Mouse (Mus musculus): ENCODE data around the gene Erbin. TPM values are rescaled to one million over a fixed set of nuclear protein-coding genes. Genes with fewer than 3 reads are reported as not detected.

Gene Erbin
- polyA plus RNA-seq, 1 experiment = 9.4 TPM

- TF ChIP-seq GATA1 (IDR thresholded peaks at IDR 0.05; ENCODE audit: low read length) = no peak
Observed at GRCm38 (mm10) chr13:103920933-103921830, 868 bp upstream of the Erbin start.

GRCm38 (mm10) chr13:103919956-103920260 is 406 bp downstream of the Erbin start:
- TF ChIP-seq GATA1 (IDR thresholded peaks at IDR 0.05; ENCODE audit: low read length) = no peak

DNA sequence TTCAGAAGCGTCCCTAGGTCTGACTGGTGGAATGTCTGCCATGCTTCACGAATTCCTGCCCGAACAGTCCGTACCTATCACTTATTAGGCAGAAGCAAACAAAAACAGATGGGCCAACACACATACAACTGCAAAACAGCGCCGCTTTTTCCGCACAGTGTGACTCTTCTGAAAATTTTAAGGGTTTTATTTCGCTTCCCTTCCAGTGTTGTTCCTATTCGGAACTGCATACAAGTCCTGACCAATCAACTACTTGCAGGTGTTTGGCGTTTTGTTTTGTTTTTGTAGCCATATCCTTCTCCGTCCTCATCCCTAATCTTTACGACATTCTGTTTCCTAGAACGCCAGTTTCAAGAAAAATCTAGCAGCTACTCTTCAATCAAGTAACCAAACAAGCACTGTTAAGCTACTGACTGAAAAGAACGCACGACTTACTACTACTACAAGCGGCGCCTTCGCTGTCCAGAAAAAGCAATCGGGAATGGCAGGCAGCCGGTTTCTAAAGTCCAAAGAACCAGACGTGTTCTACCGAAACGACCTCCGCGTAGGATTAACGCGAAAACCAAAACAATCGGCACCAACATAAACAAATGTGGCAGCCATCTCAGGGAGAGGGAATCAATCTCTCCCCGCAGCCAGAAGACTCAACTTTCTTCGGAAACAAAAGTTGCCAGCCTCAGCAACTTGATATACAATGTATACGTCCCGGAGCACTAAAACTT is 919 bp downstream of the Erbin start:
- TF ChIP-seq GATA1 (IDR thresholded peaks at IDR 0.05; ENCODE audit: low read length) = no peak

DNA sequence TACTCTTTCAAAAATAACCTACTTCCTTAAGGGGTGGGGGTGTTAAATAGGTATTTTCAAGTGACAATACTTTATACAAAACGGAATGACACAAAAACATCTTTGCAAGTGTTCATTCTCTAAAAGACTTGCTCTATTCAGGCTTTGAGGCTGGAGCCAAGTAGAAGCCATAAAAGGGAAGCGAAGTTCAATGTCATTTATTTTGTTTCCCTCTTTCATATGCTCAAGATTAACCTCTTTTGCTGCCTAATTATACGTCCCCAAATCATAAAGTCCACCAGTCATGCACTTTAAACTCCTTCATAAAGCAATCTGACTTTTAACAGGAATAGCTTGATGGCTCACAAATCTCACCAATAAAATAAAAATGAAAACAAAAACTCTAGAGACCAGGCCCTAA is 1.9 kb downstream of the Erbin start:
- TF ChIP-seq GATA1 (IDR thresholded peaks at IDR 0.05; ENCODE audit: low read length) = no peak

DNA sequence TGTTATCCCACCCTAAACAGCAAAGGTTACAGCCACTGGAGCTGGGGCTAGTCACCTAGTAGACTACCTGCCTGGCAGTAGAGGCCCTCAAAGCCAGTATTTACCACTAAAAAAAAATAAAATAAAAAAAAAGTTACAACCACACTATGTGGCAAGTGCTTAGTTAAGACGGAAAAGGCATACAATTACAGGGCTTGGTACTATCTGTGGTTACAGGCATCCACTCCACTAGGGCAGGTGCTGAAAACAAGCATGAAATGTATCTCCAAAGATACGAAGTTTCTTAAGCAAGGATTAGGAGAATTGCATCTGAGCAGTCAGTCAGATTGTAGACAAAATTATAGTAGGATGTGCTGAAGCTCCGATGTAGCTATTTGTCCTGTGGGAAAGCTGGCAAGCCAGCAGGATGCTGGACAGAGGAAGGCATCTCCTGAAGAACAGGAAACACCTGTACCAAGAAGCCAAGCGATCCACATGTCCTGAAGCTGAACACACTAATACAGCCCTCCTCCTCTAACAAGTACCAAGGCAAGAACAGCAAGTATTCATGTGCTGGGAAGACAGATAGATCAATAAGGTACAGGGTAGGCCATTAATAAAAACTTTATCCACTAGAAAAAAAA is 6.1 kb downstream of the Erbin start:
- no peak for TF ChIP-seq GATA1 (IDR thresholded peaks at IDR 0.05; ENCODE audit: low read length)

DNA sequence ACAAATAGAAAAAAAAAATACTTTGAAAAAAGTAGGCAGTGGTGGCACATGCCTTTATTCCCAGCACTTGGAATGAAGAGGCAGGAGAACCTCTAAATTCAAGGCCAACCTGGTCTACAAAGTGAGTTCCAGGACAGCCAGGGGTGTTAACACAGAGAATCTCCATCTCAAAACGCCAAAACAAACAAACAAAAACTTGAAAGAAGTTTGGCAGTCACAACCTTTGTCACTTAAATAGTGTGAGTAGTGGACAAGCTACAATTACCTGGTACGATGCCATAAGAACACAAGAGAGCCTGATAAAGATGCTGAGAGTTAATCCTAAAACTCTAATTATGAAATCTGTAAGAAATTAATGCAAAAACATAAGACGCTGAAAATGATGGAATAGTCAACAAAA is 8.0 kb downstream of the Erbin start:
- no peak for TF ChIP-seq GATA1 (IDR thresholded peaks at IDR 0.05; ENCODE audit: low read length)

DNA sequence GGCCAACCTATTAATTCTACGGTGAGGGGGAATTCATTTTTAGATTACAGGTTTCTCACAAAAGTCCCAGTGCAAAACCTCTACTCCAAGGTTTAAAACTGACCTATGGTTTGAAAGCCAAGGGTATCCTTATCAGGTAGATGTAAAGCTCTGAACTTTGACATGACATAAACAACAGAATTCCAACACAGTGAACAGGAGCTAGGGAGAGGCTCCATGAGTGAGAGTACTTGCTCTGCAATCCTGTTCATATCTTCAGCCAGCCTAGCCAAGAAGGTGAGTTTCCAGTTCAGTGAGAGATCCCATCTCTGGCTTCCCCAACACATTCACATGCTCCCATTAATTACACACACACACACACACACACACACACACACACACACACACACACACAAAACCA is 9.7 kb downstream of the Erbin start:
- TF ChIP-seq GATA1 (IDR thresholded peaks at IDR 0.05; ENCODE audit: low read length) = no peak

- no peak for TF ChIP-seq GATA1 (IDR thresholded peaks at IDR 0.05; ENCODE audit: low read length)
Observed at GRCm38 (mm10) chr13:103909894-103910293, 10.4 kb downstream of the Erbin start.

- no peak for TF ChIP-seq GATA1 (IDR thresholded peaks at IDR 0.05; ENCODE audit: low read length)
Observed at GRCm38 (mm10) chr13:103900015-103900414, 20.3 kb downstream of the Erbin start.

DNA sequence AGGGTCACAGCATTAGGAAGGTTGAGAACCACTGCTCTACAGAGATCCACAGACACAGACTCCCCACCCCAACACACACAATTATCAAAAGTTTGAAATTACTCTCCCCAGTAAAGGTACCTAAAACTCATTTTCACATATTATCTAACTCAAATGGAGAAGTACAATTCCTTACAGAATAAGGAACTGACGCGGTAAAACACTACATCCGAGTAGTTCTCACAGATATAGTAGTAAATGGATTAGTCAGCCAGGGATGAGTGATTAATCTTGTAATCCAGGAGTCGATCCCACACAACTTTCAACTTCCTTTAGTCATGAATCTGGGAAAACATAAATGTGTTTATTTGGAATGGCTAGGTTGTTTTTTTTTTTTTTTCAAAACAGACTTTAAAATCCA is 22.7 kb downstream of the Erbin start:
- no peak for TF ChIP-seq GATA1 (IDR thresholded peaks at IDR 0.05; ENCODE audit: low read length)

- TF ChIP-seq GATA1 (IDR thresholded peaks at IDR 0.05; ENCODE audit: low read length) = no peak
Observed at GRCm38 (mm10) chr13:103893065-103893464, 27.2 kb downstream of the Erbin start.

DNA sequence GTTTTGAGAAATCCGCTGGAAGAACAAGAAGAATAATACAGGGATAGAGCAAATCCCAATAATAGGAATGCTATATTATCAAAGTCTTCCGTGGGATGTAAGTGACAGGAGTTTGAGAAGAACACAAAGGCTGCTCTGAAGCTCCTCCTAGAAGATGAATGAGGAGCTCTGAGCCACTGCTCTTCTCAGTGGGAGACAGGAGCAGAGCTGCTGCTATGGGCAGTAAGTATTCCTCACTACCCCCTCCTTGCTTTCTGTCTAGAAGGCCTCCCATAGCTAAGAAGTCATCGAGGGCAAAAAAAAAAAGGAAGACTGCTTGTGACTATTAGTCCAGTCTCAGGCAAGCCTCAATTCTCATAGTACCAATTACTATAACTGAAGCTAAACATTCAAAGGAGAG is 30.3 kb downstream of the Erbin start:
- no peak for TF ChIP-seq GATA1 (IDR thresholded peaks at IDR 0.05; ENCODE audit: low read length)

- no peak for TF ChIP-seq GATA1 (IDR thresholded peaks at IDR 0.05; ENCODE audit: low read length)
Observed at GRCm38 (mm10) chr13:103886503-103886902, 33.8 kb downstream of the Erbin start.

DNA sequence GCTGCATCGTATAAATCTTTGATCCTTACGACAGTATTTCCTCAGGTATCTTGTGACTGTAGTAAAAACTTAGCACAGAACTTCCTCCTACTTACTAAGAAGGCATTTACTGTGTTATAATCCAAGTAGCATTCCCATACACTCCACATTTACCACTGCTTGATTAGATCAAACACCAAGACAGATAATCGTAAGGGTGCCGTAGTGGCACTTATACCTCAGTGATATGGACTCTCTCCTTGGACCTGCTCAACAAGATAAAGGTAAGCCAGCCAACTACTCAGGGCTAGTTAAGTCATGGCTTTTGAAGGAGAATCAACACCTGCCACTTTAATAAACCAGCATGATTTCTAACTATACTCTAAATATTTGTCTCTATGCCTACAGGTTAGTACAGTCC is 39.1 kb downstream of the Erbin start:
- no peak for TF ChIP-seq GATA1 (IDR thresholded peaks at IDR 0.05; ENCODE audit: low read length)

DNA sequence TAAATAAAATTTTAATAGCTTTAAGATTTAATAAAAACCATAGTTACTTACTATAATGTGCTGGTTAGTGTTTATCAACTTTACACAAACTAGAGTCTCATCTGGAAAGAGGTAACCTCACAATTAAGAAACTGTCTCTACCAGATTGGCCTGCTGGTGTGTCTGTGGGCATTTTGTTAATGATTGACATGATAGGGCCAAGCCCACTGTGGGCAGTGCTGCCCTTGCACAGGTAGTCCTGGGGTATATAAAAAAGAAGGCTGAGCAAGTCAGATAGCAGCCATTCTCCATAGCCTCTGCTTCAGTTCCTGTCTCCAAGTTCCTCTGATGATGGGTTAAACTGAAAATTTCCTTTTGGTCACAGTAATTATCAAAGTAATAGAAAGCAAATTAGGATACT is 43.6 kb downstream of the Erbin start:
- TF ChIP-seq GATA1 (IDR thresholded peaks at IDR 0.05; ENCODE audit: low read length) = no peak

GRCm38 (mm10) chr13:103875823-103876514 is 44.3 kb downstream of the Erbin start:
- peak; percentile 59 for TF ChIP-seq GATA1 (IDR thresholded peaks at IDR 0.05; ENCODE audit: low read length)
